Mouse (Mus musculus) heart, embryonic 11.5 days (tissue): ENCODE results near the gene Cyfip1. TPM values are rescaled to one million over a fixed set of nuclear protein-coding genes. Genes with fewer than 3 reads are reported as not detected.

Source experiments
- ATAC-seq: fragments of 200-750 bp; cut with Nextera tagmentation; replicated peaks from 2 replicates; pipeline ENCODE4 v1.8.0; 2017; ENCODE audit warnings: moderate library complexity; ENCODE audit not compliant: insufficient number of reproducible peaks, low FRiP score, low TSS enrichment
- H3K27ac ChIP-seq: fragments of 300-500 bp; sonication (generic); 2 replicates; pipeline ENCODE4 v1.5.1; 2014; ENCODE audit warnings: mild to moderate bottlenecking, low read depth, low read length
- H3K27me3 ChIP-seq: fragments of 300-500 bp; sonication (generic); 2 replicates; pipeline ENCODE4 v1.6.1; 2014; ENCODE audit warnings: mild to moderate bottlenecking, low read length, mixed read lengths; ENCODE audit not compliant: control insufficient read depth, insufficient read depth
- H3K36me3 ChIP-seq: fragments of 300-500 bp; sonication (generic); 2 replicates; pipeline ENCODE4 v1.6.1; 2014; ENCODE audit warnings: mild to moderate bottlenecking, low read length, moderate library complexity, mixed read lengths; ENCODE audit not compliant: control insufficient read depth, insufficient read depth
- H3K4me1 ChIP-seq: fragments of 300-500 bp; sonication (generic); 2 replicates; pipeline ENCODE4 v1.6.1; 2014; ENCODE audit warnings: low read length; ENCODE audit not compliant: control insufficient read depth, insufficient read depth
- H3K4me2 ChIP-seq: fragments of 300-500 bp; sonication (generic); 2 replicates; pipeline ENCODE4 v1.6.1; 2014; ENCODE audit warnings: mild to moderate bottlenecking, moderate library complexity
- H3K4me3 ChIP-seq: fragments of 300-500 bp; sonication (generic); 2 replicates; pipeline ENCODE4 v1.5.1; 2014; ENCODE audit warnings: low read depth, low read length
- H3K9ac ChIP-seq: fragments of 300-500 bp; sonication (generic); 2 replicates; pipeline ENCODE4 v1.6.1; 2014; ENCODE audit warnings: mild to moderate bottlenecking, low read depth, low read length, moderate library complexity
- H3K9me3 ChIP-seq: fragments of 300-500 bp; sonication (generic); replicated peaks from 2 replicates; pipeline ENCODE4 v1.6.1; 2016; ENCODE audit warnings: low read length; ENCODE audit not compliant: control insufficient read depth
- WGBS: fragments of 180-500 bp; shearing (Covaris S2); extraction: QIAGEN DNeasy Blood & Tissue Kit; methylation state at CpG from one replicate; pipeline ENCODE4 v1.1.7; 2014; ENCODE audit not compliant: insufficient replicate concordance; 5-methylcytosine and 5-hydroxymethylcytosine counted together
- polyA plus RNA-seq: library from polyadenylated mRNA; unstranded; fragments of >200 nt; fragmentation: Nextera tagmentation; extraction: Ambion mirVana; gene quantifications from 2 replicates; pipeline ENCODE4 v1.2.1, GENCODE M21; 2014

The Cyfip1 gene
- polyA plus RNA-seq, 1 experiment from 2014 or later: 55.4 TPM

DNA sequence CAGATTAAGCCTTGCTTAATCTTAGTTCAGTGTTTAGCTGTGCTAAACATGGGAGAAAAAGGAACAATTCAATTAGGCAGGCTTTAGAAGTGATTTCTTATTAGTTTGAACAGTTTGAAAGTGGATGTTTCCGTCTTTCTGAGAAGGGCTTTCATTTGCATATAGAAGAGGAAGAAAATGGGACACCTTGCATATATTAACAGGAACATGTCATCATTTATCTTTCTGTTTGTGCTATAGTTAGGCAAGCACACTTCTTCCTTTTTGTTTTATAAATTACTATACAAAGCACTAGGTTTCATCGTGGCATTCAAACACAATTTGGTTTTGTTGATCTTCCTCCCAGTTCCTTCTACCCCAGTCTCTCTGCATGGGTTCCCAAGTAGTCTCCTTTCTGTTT is 16.2 kb downstream of the Cyfip1 start:
- H3K9me3 ChIP-seq: no peaks in the 10 kb centered on the region
- no peaks in the 10 kb centered on the region for H3K27me3 ChIP-seq
- WGBS: 77% methylated on average over 2 of the region's 2 CpGs
- peaks cover 5% of the 10 kb centered on the region for H3K4me1 ChIP-seq
- no peak overlapping the region for H3K9ac ChIP-seq
- H3K4me3 ChIP-seq: no peak overlapping the region
- no peak for ATAC-seq
- H3K4me2 ChIP-seq: no peak overlapping the region
- H3K27ac ChIP-seq: no peak overlapping the region
- no peaks in the 10 kb centered on the region for H3K36me3 ChIP-seq

DNA sequence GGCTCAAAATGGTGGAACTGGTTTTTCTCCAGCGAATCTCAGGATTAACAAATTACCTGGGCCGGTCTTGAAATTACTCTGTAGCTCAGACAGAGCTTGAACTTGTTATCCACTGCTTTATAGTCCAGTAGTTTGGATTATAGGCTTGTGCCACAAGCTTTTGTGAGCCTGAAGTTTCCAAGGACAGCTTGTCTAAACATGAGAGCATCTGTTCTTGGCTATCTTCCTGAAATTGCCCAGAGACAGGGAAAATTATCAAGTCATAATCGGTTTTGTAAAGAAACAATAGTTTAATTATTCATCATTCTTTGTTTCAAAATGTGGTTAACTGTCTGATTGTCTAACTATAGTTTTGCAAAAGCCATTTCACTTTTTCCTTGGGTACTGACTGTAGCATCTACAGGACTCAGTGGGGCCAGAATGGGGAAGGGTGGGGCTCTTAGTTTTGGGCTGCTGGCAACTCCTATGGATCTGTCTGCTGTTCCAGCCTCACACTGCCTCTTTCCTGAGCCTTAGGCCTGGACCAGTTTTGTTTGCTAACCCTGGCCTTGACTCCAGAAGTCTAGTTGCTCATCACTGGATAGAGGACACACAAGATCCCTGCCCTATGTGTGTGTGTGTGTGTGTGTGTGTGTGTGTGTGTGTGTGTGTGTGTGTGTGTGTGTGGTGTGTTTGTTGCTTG is 17.4 kb downstream of the Cyfip1 start:
- WGBS: 84% methylated on average over 3 of the region's 3 CpGs
- H3K4me2 ChIP-seq: no peak overlapping the region
- no peak overlapping the region for H3K4me3 ChIP-seq
- no peak for ATAC-seq
- H3K27ac ChIP-seq: no peak overlapping the region
- H3K36me3 ChIP-seq: no peaks in the 10 kb centered on the region
- H3K27me3 ChIP-seq: no peaks in the 10 kb centered on the region
- no peak overlapping the region for H3K9ac ChIP-seq
- peaks cover 5% of the 10 kb centered on the region for H3K4me1 ChIP-seq
- no peaks in the 10 kb centered on the region for H3K9me3 ChIP-seq

DNA sequence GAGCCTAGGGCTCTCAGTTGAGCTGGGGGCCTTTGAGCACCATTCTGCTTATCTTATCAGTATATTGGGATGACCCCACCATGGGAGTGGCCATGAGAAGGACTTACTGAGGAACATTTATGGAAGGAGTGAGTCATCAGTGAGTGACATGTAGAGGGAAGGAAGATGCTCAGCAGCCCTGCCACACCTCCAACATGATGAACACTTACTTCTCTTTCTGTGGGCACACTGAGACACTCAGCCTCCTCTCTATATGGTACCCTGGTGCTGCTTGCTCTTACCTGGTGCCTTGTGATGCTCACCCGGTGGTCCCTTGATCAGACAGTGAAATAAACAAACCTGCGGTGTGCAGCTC is 17.9 kb downstream of the Cyfip1 start:
- H3K36me3 ChIP-seq: no peaks in the 10 kb centered on the region
- H3K27me3 ChIP-seq: no peaks in the 10 kb centered on the region
- H3K9me3 ChIP-seq: no peaks in the 10 kb centered on the region
- ATAC-seq: no peak
- 67% methylated on average over 2 of the region's 2 CpGs for WGBS
- peaks cover 5% of the 10 kb centered on the region for H3K4me1 ChIP-seq
- H3K27ac ChIP-seq: no peak overlapping the region
- H3K4me3 ChIP-seq: no peak overlapping the region
- H3K4me2 ChIP-seq: no peak overlapping the region
- no peak overlapping the region for H3K9ac ChIP-seq

DNA sequence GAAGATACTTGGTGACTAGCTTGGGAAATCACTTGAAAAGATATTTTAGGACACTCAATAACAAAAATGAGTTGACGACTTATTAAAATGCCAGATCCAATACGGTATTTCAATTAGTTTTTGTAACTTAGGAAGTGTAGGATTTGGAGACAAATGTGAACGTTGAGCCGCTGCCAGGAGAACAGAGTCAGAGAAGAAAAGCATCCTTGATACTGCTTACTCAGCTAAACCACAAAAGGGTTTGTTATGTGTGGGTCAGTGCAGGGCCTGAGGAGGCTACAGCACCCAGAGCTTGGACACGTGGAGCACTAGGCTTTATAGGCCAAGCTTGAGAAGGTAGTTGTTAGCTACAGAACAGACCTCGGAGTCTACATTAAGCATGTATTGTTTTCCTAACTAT is 18.4 kb downstream of the Cyfip1 start:
- Histone ChIP-seq H3K4me1 (peaks cover 5% of the 10 kb centered on the region), H3K9ac (no peak overlapping the region), H3K27ac (no peak overlapping the region), H3K4me3 (no peak overlapping the region), H3K9me3 (no peaks in the 10 kb centered on the region), H3K36me3 (no peaks in the 10 kb centered on the region), H3K27me3 (no peaks in the 10 kb centered on the region), H3K4me2 (no peak overlapping the region)
- no peak for ATAC-seq
- WGBS: 91% methylated on average over 6 of the region's 6 CpGs

DNA sequence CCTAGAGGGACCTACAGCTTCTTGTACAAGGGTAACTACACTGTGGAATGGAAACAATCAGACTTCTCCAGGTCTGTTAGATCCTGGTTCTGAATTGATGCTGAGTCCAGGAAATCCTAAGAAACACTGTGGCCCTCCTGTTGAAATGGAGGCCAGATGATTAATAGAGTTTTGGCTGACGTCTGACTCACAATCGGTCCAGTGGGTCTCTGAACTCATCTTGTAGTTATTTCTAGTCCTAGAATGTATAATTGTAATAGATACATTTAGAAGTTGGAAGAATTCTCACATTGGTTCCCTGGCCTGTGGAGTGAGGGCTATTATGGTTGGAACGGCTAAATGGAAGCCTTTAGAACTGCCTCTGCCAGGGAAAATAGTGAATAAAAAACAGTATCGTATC is 19.6 kb downstream of the Cyfip1 start:
- H3K4me2 ChIP-seq: no peak overlapping the region
- ATAC-seq: no peak
- WGBS: 85% methylated on average over 4 of the region's 4 CpGs

DNA sequence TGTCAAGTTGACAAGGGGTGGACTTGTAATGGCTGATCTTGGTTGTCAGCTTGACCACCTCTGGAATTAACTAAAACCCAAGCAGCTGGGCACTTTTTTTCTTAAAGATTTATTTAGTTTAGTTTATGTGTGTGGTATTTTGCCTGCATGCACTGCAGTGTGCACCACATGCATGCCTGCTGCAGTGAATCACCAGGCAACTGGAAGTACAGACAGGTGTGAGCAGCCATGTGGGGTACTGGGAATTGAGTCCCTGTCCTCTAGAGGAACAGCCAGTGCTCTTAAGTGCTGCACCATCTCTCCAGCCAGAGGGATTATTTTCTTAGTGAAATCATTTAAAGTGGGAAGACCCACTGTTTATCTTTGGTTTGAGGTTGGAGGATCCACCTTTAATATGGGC is 23.5 kb downstream of the Cyfip1 start:
- Histone ChIP-seq H3K36me3 (no peaks in the 10 kb centered on the region), H3K9ac (no peak overlapping the region), H3K27ac (no peak overlapping the region), H3K27me3 (no peaks in the 10 kb centered on the region), H3K4me3 (no peak overlapping the region), H3K4me1 (no peaks in the 10 kb centered on the region), H3K4me2 (no peak overlapping the region), H3K9me3 (no peaks in the 10 kb centered on the region)
- ATAC-seq: no peak

More for the DNA sequence above, 19.6 kb downstream of the Cyfip1 start:
- Histone ChIP-seq H3K4me3 (no peak overlapping the region), H3K9me3 (no peaks in the 10 kb centered on the region), H3K27ac (no peak overlapping the region), H3K4me1 (peaks cover 5% of the 10 kb centered on the region), H3K9ac (no peak overlapping the region), H3K36me3 (no peaks in the 10 kb centered on the region), H3K27me3 (no peaks in the 10 kb centered on the region)

DNA sequence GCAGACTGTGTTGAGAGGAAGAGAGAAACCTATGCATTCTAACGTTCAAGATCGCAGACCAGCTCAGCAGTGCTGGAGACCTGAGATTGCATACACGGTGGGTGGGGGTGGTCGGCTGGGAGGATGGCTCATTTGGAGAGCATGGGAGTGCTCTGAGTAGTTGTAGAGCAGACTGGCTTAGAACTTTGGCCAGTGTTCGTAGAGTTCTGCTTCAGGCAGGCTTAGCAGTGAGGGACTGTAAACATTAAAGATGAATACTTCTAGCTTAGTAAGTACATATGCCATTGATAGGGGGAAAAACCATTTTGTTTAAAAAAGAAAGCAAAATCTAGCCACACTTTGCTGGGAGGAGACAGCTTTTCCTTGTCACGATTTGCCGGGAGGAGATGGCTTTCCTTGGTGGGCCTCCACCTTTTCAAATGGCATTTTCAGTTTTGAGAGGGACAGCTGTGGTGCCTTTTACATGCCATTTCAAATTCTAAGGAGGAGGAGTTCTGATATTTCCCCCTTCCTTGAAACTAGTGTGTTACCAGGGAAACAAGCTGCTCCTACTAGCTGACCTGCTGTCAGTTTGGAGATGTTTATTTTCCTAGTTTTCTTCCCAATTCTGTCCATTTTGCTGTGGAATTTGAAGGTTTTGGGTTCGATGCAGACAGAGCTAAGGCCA is 24.3 kb downstream of the Cyfip1 start:
- H3K9me3 ChIP-seq: no peaks in the 10 kb centered on the region
- H3K36me3 ChIP-seq: no peaks in the 10 kb centered on the region
- no peaks in the 10 kb centered on the region for H3K27me3 ChIP-seq
- 73% methylated on average over 8 of the region's 8 CpGs for WGBS
- H3K4me2 ChIP-seq: no peak overlapping the region
- no peak overlapping the region for H3K27ac ChIP-seq
- no peaks in the 10 kb centered on the region for H3K4me1 ChIP-seq
- ATAC-seq: no peak
- no peak overlapping the region for H3K4me3 ChIP-seq
- no peak overlapping the region for H3K9ac ChIP-seq

DNA sequence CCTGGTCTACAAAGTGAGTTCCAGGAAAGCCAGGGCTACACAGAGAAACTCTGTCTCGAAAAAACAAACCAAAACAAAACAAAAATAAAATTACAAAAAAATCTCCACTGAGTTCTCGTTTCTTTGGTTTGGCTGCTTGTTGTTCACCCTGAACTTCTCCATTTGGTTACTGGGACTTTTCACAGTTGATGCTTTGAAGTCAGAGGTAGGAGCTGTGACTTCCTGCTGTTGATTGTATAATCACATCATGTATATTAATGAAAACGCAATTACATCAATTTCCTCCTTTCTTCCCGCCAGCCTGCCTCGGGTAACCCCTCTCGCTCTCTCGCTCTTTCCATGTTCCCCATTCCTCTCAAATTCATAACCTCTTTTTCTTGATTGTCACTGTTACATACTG is 26.7 kb downstream of the Cyfip1 start:
- H3K4me3 ChIP-seq: no peak overlapping the region
- no peak overlapping the region for H3K4me2 ChIP-seq
- H3K36me3 ChIP-seq: peaks cover 5% of the 10 kb centered on the region
- no peaks in the 10 kb centered on the region for H3K4me1 ChIP-seq
- H3K27ac ChIP-seq: no peak overlapping the region
- ATAC-seq: no peak
- WGBS: 84% methylated on average over 7 of the region's 7 CpGs
- H3K9me3 ChIP-seq: no peaks in the 10 kb centered on the region
- H3K9ac ChIP-seq: no peak overlapping the region
- H3K27me3 ChIP-seq: no peaks in the 10 kb centered on the region

DNA sequence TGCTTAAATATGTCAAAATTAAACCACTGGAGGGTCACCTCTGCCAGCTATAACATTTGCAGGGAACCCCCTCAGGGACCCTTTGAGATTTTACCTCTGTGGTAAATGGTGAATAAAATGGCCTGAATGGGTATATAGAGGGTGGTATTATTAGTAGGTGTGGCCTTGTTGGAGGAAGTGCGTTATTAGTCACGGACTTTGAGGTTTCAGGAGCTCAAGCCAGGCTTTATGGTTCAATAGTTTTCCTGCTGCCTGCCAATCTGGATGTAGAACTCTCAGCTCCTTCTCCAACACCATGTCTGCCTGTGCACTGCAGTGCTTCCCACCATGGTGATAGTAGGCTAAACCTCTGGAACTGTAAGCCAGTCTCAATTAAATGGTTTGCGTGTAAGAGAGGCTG is 27.7 kb downstream of the Cyfip1 start:
- 82% methylated on average over 3 of the region's 3 CpGs for WGBS
- Histone ChIP-seq H3K9ac (no peak overlapping the region), H3K27me3 (no peaks in the 10 kb centered on the region), H3K4me2 (no peak overlapping the region), H3K4me3 (no peak overlapping the region), H3K4me1 (no peaks in the 10 kb centered on the region), H3K27ac (no peak overlapping the region), H3K36me3 (peaks cover 8% of the 10 kb centered on the region), H3K9me3 (no peaks in the 10 kb centered on the region)
- ATAC-seq: no peak
